Mouse (Mus musculus): ENCODE measurements around the gene Scube1.

GRCm38 (mm10) chr15:83555161-83555974, 169.5 kb downstream of the Scube1 start:
- TF ChIP-seq CTCF (IDR thresholded peaks at IDR 0.05; ENCODE audit: low read depth, low read length) = no peak
- TF ChIP-seq POLR2A (IDR thresholded peaks at IDR 0.05; ENCODE audit: extremely low read depth, insufficient read depth, low read length) = peak; percentile 84
